Mouse (Mus musculus) cortical plate, adult 2 months (tissue): Measurements from ENCODE around the gene Ptma. TPM values are rescaled to one million over a fixed set of nuclear protein-coding genes. Genes with fewer than 3 reads are reported as not detected.

Experiments
- H3K27ac ChIP-seq: fragments of 200-500 bp; 2 replicates; pipeline ENCODE4 v1.5.1; 2012; ENCODE audit warnings: low read length, control low read depth, inconsistent platforms; ENCODE audit not compliant: insufficient read depth
- H3K4me1 ChIP-seq: fragments of 200-500 bp; 2 replicates; pipeline ENCODE4 v1.6.1; 2011; ENCODE audit warnings: low read length; ENCODE audit not compliant: control insufficient read depth, insufficient read depth
- H3K4me3 ChIP-seq: fragments of 200-500 bp; 2 replicates; pipeline ENCODE4 v1.5.1; 2011; ENCODE audit warnings: mild to moderate bottlenecking, low read length, control low read depth; ENCODE audit not compliant: insufficient read depth
- CTCF ChIP-seq: fragments of 200-500 bp; IDR thresholded peaks from 2 replicates; pipeline ENCODE4 v1.5.1; 2011; ENCODE audit warnings: mild to moderate bottlenecking, control low read depth, low read length; ENCODE audit not compliant: insufficient read depth; ENCODE audit errors: extremely low read depth
- POLR2A ChIP-seq: fragments of 200-500 bp; IDR thresholded peaks from 2 replicates; pipeline ENCODE4 v1.6.1; 2011; ENCODE audit warnings: mild to moderate bottlenecking, low read length, control low read depth; ENCODE audit not compliant: insufficient read depth; ENCODE audit errors: extremely low read depth
- polyA plus RNA-seq: library from polyadenylated mRNA; depleted of rRNA; stranded (reverse); fragments of >200 nt; gene quantifications from 2 replicates; pipeline ENCODE4 v1.2.3, GENCODE M21; 2012

The Ptma gene
- polyA plus RNA-seq, 1 experiment, result 548 TPM

- TF ChIP-seq CTCF (no peak), POLR2A (no peak)
These were observed 39.7 kb upstream of the Ptma start for GRCm38 (mm10) chr1:86486703-86487294.

GRCm38 (mm10) chr1:86487295-86487907, 39.1 kb upstream of the Ptma start:
- peak overlapping the region; percentile 52 for H3K4me3 ChIP-seq
- TF ChIP-seq CTCF (no peak), POLR2A (peak; percentile 99)

More at GRCm38 (mm10) chr1:86486703-86487294, 39.7 kb upstream of the Ptma start:
- Histone ChIP-seq H3K27ac (peak overlapping the region; percentile 96), H3K4me1 (no peaks in the 10 kb centered on the region), H3K4me3 (peak overlapping the region; percentile 52)

GRCm38 (mm10) chr1:86487908-86488314, 38.6 kb upstream of the Ptma start:
- peak overlapping the region; percentile 52 for H3K4me3 ChIP-seq
- H3K4me1 ChIP-seq, result no peaks in the 10 kb centered on the region
- TF ChIP-seq CTCF, result no peak
- no peak for TF ChIP-seq POLR2A
- peak overlapping the region; percentile 89 for H3K27ac ChIP-seq

More at GRCm38 (mm10) chr1:86487295-86487907, 39.1 kb upstream of the Ptma start:
- Histone ChIP-seq H3K4me1 (no peaks in the 10 kb centered on the region), H3K27ac (peak overlapping the region; percentile 96)

GRCm38 (mm10) chr1:86488326-86488725, 38.2 kb upstream of the Ptma start:
- no peak for TF ChIP-seq POLR2A
- TF ChIP-seq CTCF, result no peak
- Histone ChIP-seq H3K4me3 (peak overlapping the region; percentile 52), H3K27ac (no peak overlapping the region), H3K4me1 (no peaks in the 10 kb centered on the region)

GRCm38 (mm10) chr1:86488774-86489173, 37.8 kb upstream of the Ptma start:
- no peak overlapping the region; the same call in none of the 2 replicates for H3K4me3 ChIP-seq
- TF ChIP-seq CTCF, result no peak
- TF ChIP-seq POLR2A, result no peak
- no peaks in the 10 kb centered on the region for H3K4me1 ChIP-seq
- H3K27ac ChIP-seq, result no peak overlapping the region

- H3K27ac ChIP-seq, result no peak overlapping the region
- H3K4me3 ChIP-seq, result no peak overlapping the region
- no peaks in the 10 kb centered on the region for H3K4me1 ChIP-seq
- TF ChIP-seq POLR2A, result no peak
- TF ChIP-seq CTCF, result no peak
These were observed 36.6 kb upstream of the Ptma start for GRCm38 (mm10) chr1:86489901-86490300.

- Histone ChIP-seq H3K27ac (no peak overlapping the region), H3K4me1 (no peaks in the 10 kb centered on the region), H3K4me3 (no peak overlapping the region)
- TF ChIP-seq POLR2A, result no peak
- no peak for TF ChIP-seq CTCF
These were observed 35.8 kb upstream of the Ptma start for GRCm38 (mm10) chr1:86490697-86491096.

- Histone ChIP-seq H3K27ac (peak overlapping the region; percentile 46; the same call in 1 of the 2 replicates), H3K4me1 (no peaks in the 10 kb centered on the region), H3K4me3 (no peak overlapping the region)
- TF ChIP-seq CTCF, result no peak
- TF ChIP-seq POLR2A, result no peak
These were observed 34.9 kb upstream of the Ptma start for GRCm38 (mm10) chr1:86491533-86492094.

- no peak for TF ChIP-seq POLR2A
- no peak for TF ChIP-seq CTCF
- H3K4me1 ChIP-seq, result no peaks in the 10 kb centered on the region
- peak overlapping the region; percentile 46; the same call in 1 of the 2 replicates for H3K27ac ChIP-seq
- H3K4me3 ChIP-seq, result no peak overlapping the region
These were observed 34.1 kb upstream of the Ptma start for GRCm38 (mm10) chr1:86492095-86493070.
